Mouse (Mus musculus): ENCODE results near the gene Cdkn1a. TPM values are rescaled to one million over a fixed set of nuclear protein-coding genes. Genes with fewer than 3 reads are reported as not detected.
"Not testable (repeated sequence)": the region's sequence is repeated elsewhere in the genome, so short reads cannot be mapped to it uniquely, and the experiment has no call there.

The Cdkn1a gene
- polyA plus RNA-seq (2015; fragmentation: Nextera tagmentation; extraction: Ambion mirVana), result 38.5 and 52.3 TPM in 2 replicates

GRCm38 (mm10) chr17:29090776-29091175 lies at the start of gene Cdkn1a:
Cdkn1a (plus strand) TSS chr17:29090976.
- Histone ChIP-seq H3K9ac (0 out of 2 replicates have a peak within 1 kb of the TSS, but pooled peaks have one; percentile 14), H3K4me1 (peaks cover 19% of the 10 kb centered on the region), H3K27me3 (replicated peaks) (peaks cover 25% of the 10 kb centered on the region), H3K27ac (replicated peaks) (no peak within 1 kb of the TSS), H3K4me3 (no peak within 1 kb of the TSS), H3K4me2 (no peak within 1 kb of the TSS), H3K36me3 (no peaks in the 10 kb centered on the region), H3K9me3 (no peaks in the 10 kb centered on the region)
- ATAC-seq (ENCODE audit: extremely low read depth, insufficient number of reproducible peaks, low FRiP score, low TSS enrichment), result no peak
- WGBS, result 71% methylated on average over 3 of the region's 3 CpGs

- H3K9ac ChIP-seq; H3K4me3 ChIP-seq; H3K27me3 ChIP-seq (replicated peaks); H3K4me2 ChIP-seq; H3K9me3 ChIP-seq; ATAC-seq (ENCODE audit: extremely low read depth, insufficient number of reproducible peaks, low FRiP score, low TSS enrichment); H3K27ac ChIP-seq (replicated peaks): not testable (repeated sequence)
- Histone ChIP-seq H3K36me3 (peaks cover 96% of the 10 kb centered on the region), H3K4me1 (peaks cover 66% of the 10 kb centered on the region)
- WGBS, result 46% methylated on average over 3 of the region's 3 CpGs
Observed at GRCm38 (mm10) chr17:29041632-29042031, 49.1 kb upstream of the Cdkn1a start.

- H3K4me3 ChIP-seq, result no peak overlapping the region
- no peak overlapping the region for H3K27ac ChIP-seq (replicated peaks)
- H3K9ac ChIP-seq, result no peak overlapping the region
- peaks cover 96% of the 10 kb centered on the region for H3K36me3 ChIP-seq
- H3K4me1 ChIP-seq, result peaks cover 57% of the 10 kb centered on the region
- ATAC-seq (ENCODE audit: extremely low read depth, insufficient number of reproducible peaks, low FRiP score, low TSS enrichment), result no peak
- no peak overlapping the region for H3K4me2 ChIP-seq
- no peaks in the 10 kb centered on the region for H3K27me3 ChIP-seq (replicated peaks)
- no peaks in the 10 kb centered on the region for H3K9me3 ChIP-seq
Observed at GRCm38 (mm10) chr17:29042569-29042968, 48.2 kb upstream of the Cdkn1a start.

GRCm38 (mm10) chr17:29043583-29043982 lies 47.2 kb upstream of the Cdkn1a start:
- Histone ChIP-seq H3K9me3 (no peaks in the 10 kb centered on the region), H3K27me3 (replicated peaks) (no peaks in the 10 kb centered on the region), H3K4me2 (no peak overlapping the region), H3K4me1 (peaks cover 49% of the 10 kb centered on the region), H3K9ac (no peak overlapping the region), H3K4me3 (no peak overlapping the region), H3K36me3 (peaks cover 92% of the 10 kb centered on the region), H3K27ac (replicated peaks) (no peak overlapping the region)
- 91% methylated on average over 3 of the region's 3 CpGs for WGBS
- ATAC-seq (ENCODE audit: extremely low read depth, insufficient number of reproducible peaks, low FRiP score, low TSS enrichment), result no peak

- Histone ChIP-seq H3K4me3 (no peak overlapping the region), H3K4me2 (no peak overlapping the region), H3K4me1 (peaks cover 44% of the 10 kb centered on the region), H3K9me3 (no peaks in the 10 kb centered on the region), H3K27me3 (replicated peaks) (no peaks in the 10 kb centered on the region), H3K27ac (replicated peaks) (0 out of 2 replicates have a peak overlapping the region, but pooled peaks have one; percentile 9), H3K9ac (no peak overlapping the region), H3K36me3 (peaks cover 84% of the 10 kb centered on the region)
- 87% methylated on average over 6 of the region's 6 CpGs for WGBS
- ATAC-seq (ENCODE audit: extremely low read depth, insufficient number of reproducible peaks, low FRiP score, low TSS enrichment), result no peak
Observed at GRCm38 (mm10) chr17:29044146-29044924, 46.4 kb upstream of the Cdkn1a start.

GRCm38 (mm10) chr17:29044925-29045319 lies 45.9 kb upstream of the Cdkn1a start:
- Histone ChIP-seq H3K4me3 (no peak overlapping the region), H3K9me3 (no peaks in the 10 kb centered on the region), H3K4me2 (no peak overlapping the region), H3K27me3 (replicated peaks) (no peaks in the 10 kb centered on the region), H3K9ac (no peak overlapping the region), H3K36me3 (peaks cover 79% of the 10 kb centered on the region), H3K27ac (replicated peaks) (peak overlapping the region; percentile 77; the same call in 1 of the 2 replicates), H3K4me1 (peaks cover 43% of the 10 kb centered on the region)
- no peak for ATAC-seq (ENCODE audit: extremely low read depth, insufficient number of reproducible peaks, low FRiP score, low TSS enrichment)
- 57% methylated on average over 1 of the region's 1 CpGs for WGBS

GRCm38 (mm10) chr17:29045741-29046530 lies 44.8 kb upstream of the Cdkn1a start:
- peaks cover 68% of the 10 kb centered on the region for H3K36me3 ChIP-seq
- 57% methylated on average over 12 of the region's 12 CpGs for WGBS
- 0 out of 2 replicates have a peak, but pooled peaks have one; percentile 47 for ATAC-seq (ENCODE audit: extremely low read depth, insufficient number of reproducible peaks, low FRiP score, low TSS enrichment)

GRCm38 (mm10) chr17:29046863-29047262 lies 43.9 kb upstream of the Cdkn1a start:
- Histone ChIP-seq H3K36me3 (peaks cover 62% of the 10 kb centered on the region), H3K4me3 (no peak overlapping the region), H3K4me1 (peaks cover 46% of the 10 kb centered on the region), H3K27me3 (replicated peaks) (no peaks in the 10 kb centered on the region), H3K9ac (no peak overlapping the region), H3K4me2 (no peak overlapping the region), H3K9me3 (no peaks in the 10 kb centered on the region), H3K27ac (replicated peaks) (no peak overlapping the region)
- ATAC-seq (ENCODE audit: extremely low read depth, insufficient number of reproducible peaks, low FRiP score, low TSS enrichment), result no peak
- 88% methylated on average over 3 of the region's 3 CpGs for WGBS

More at GRCm38 (mm10) chr17:29045741-29046530, 44.8 kb upstream of the Cdkn1a start:
- Histone ChIP-seq H3K4me2 (no peak overlapping the region), H3K4me1 (peaks cover 44% of the 10 kb centered on the region), H3K4me3 (no peak overlapping the region), H3K27me3 (replicated peaks) (no peaks in the 10 kb centered on the region), H3K27ac (replicated peaks) (peak overlapping the region; percentile 77), H3K9ac (0 out of 2 replicates have a peak overlapping the region, but pooled peaks have one; percentile 24), H3K9me3 (no peaks in the 10 kb centered on the region)

GRCm38 (mm10) chr17:29047697-29048514 lies 42.9 kb upstream of the Cdkn1a start:
- Histone ChIP-seq H3K4me2 (no peak overlapping the region), H3K27ac (replicated peaks) (no peak overlapping the region; the same call in 1 of the 2 replicates), H3K9ac (no peak overlapping the region), H3K36me3 (peaks cover 52% of the 10 kb centered on the region), H3K4me3 (no peak overlapping the region), H3K27me3 (replicated peaks) (no peaks in the 10 kb centered on the region), H3K4me1 (peaks cover 46% of the 10 kb centered on the region), H3K9me3 (no peaks in the 10 kb centered on the region)
- WGBS, result 56% methylated on average over 3 of the region's 3 CpGs
- no peak for ATAC-seq (ENCODE audit: extremely low read depth, insufficient number of reproducible peaks, low FRiP score, low TSS enrichment)

GRCm38 (mm10) chr17:29048748-29049507 lies 41.8 kb upstream of the Cdkn1a start:
- peaks cover 48% of the 10 kb centered on the region for H3K4me1 ChIP-seq
- H3K27ac ChIP-seq (replicated peaks), result no peak overlapping the region
- WGBS, result 19% methylated on average over 13 of the region's 13 CpGs
- no peak overlapping the region for H3K4me3 ChIP-seq
- H3K4me2 ChIP-seq, result no peak overlapping the region
- peaks cover 42% of the 10 kb centered on the region for H3K36me3 ChIP-seq
- no peaks in the 10 kb centered on the region for H3K27me3 ChIP-seq (replicated peaks)
- no peak for ATAC-seq (ENCODE audit: extremely low read depth, insufficient number of reproducible peaks, low FRiP score, low TSS enrichment)
- no peak overlapping the region for H3K9ac ChIP-seq
- no peaks in the 10 kb centered on the region for H3K9me3 ChIP-seq
